Mouse (Mus musculus): ENCODE measurements at regions not wholly inside any gene's neighbourhood (a gene's known extent, or its start where the extent isn't known, plus 50 kb on each side); places are given as distances from the start of the nearest gene placed in this dataset.

GRCm38 (mm10) chr17:62310059-62310458 lies 571.1 kb downstream of the Efna5 start:
- TF ChIP-seq CTCF (IDR thresholded peaks at IDR 0.05; ENCODE audit: control insufficient read depth, insufficient read depth, insufficient read length) = no peak
- no peak for TF ChIP-seq FOSL1 (IDR thresholded peaks at IDR 0.05; ENCODE audit: insufficient read depth, low read length, poor library complexity, severe bottlenecking)
- no peak for TF ChIP-seq USF1 (IDR thresholded peaks at IDR 0.05; ENCODE audit: low read depth)
- TF ChIP-seq CEBPB (IDR thresholded peaks at IDR 0.05; ENCODE audit: low read depth) = no peak
- no peak for TF ChIP-seq MYOD1 (IDR thresholded peaks at IDR 0.05; ENCODE audit: control insufficient read depth, insufficient read length, low read depth)
- no peak for TF ChIP-seq MAX (IDR thresholded peaks at IDR 0.05)
